Comparison of ENCODE assay signal across 10 mouse cellular contexts in the genomic region with DNA sequence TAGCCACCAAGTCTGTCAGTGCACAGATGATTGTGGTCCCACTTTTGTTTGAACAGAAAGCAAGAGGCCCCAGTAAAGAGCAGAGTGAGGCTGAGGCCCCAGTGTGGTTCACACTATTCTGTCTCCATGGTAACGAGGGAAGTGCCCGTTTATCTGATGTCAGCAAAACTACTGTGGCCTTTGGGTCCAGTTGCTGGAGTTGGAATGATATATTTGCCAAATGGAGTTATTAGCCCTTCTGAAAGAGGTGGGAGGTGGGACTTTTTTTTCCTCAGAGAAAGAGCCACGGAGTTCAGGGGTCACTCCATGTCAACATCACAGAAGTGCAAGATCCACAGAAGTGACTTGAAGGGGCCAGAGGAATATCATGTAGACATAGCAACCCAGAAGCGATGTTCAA. TPM values are rescaled to one million over a fixed set of nuclear protein-coding genes. Genes with fewer than 3 reads are reported as not detected.
DNase-seq lines count a peak whose midpoint lies in the region; ATAC-seq and TF ChIP-seq lines count a peak whose summit lies in the region.
"Had no signal": no experiment of that assay in that cellular context is flagged by ENCODE, and none has a peak within 500 bp of the region (broad histone marks: within the 10 kb centered on the region; RNA-seq: fewer than 3 reads in every experiment).

No protein-coding gene starts in this region.

- peak overlapping the region; percentile 62 for H3K27ac ChIP-seq in hindbrain, embryonic 10.5 days
- no peak overlapping the region for H3K27ac ChIP-seq in hindbrain, embryonic 13.5 days
- H3K27ac ChIP-seq in testis, adult 2 months (ENCODE audit: control insufficient read depth, insufficient read depth, low read depth, low read length), result no peak overlapping the region
- H3K27ac ChIP-seq: embryonic facial prominence, embryonic 12.5 days had no signal

- TF ChIP-seq CTCF in testis, adult 2 months (IDR thresholded peaks at IDR 0.05; ENCODE audit: control insufficient read depth, insufficient read depth, insufficient replicate concordance, low read depth, low read length), result no peak

- no peak overlapping the region for H3K4me2 ChIP-seq in hindbrain, embryonic 13.5 days
- H3K4me2 ChIP-seq: embryonic facial prominence, embryonic 12.5 days had no signal

- no peak overlapping the region for H3K9ac ChIP-seq in hindbrain, embryonic 13.5 days
- H3K9ac ChIP-seq: embryonic facial prominence, embryonic 12.5 days had no signal

- TF ChIP-seq POLR2A in testis, adult 2 months (IDR thresholded peaks at IDR 0.05; ENCODE audit: control insufficient read depth, low read depth, low read length), result no peak

- H3K4me1 ChIP-seq in hindbrain, embryonic 10.5 days (replicated peaks), result peaks cover 72% of the 10 kb centered on the region
- H3K4me1 ChIP-seq in hindbrain, embryonic 13.5 days (replicated peaks), result peaks cover 40% of the 10 kb centered on the region
- peaks cover 10% of the 10 kb centered on the region for H3K4me1 ChIP-seq in testis, adult 2 months (ENCODE audit: control insufficient read depth, insufficient read depth, low read length)

- ATAC-seq in hindbrain, embryonic 13.5 days (ENCODE audit: low FRiP score), result no peak

- peak; percentile 55 for DNase-seq in hindbrain, embryonic 10.5 days (ENCODE audit: low spot score)
- no peak for DNase-seq in testis, postnatal 14 days (ENCODE audit: low spot score)
- DNase-seq in kidney, postnatal 36 days, result peak; percentile 22 to 48
- no peak for DNase-seq in gastrocnemius, postnatal 25 days
- no peak for DNase-seq in spleen, postnatal 4 days (ENCODE audit: low spot score in 2 of 2)
- DNase-seq in urinary bladder, adult 18-20 months (ENCODE audit: low spot score in 2 of 2), result no peak
- DNase-seq: adrenal gland, postnatal 36 days had no signal

- no peak overlapping the region for H3K4me3 ChIP-seq in hindbrain, embryonic 10.5 days
- H3K4me3 ChIP-seq in hindbrain, embryonic 13.5 days, result no peak overlapping the region
- peak overlapping the region; percentile 36; the same call in 1 of the 2 replicates for H3K4me3 ChIP-seq in testis, adult 2 months (ENCODE audit: control insufficient read depth, low read depth, low read length)
- H3K4me3 ChIP-seq: embryonic facial prominence, embryonic 12.5 days had no signal

- H3K27me3 ChIP-seq in hindbrain, embryonic 10.5 days (ENCODE audit: insufficient read depth, poor library complexity, severe bottlenecking), result peaks cover 40% of the 10 kb centered on the region
- 0 out of 2 replicates have a peak, but pooled peaks cover 10% of the 10 kb centered on the region for H3K27me3 ChIP-seq in hindbrain, embryonic 13.5 days
- no peaks in the 10 kb centered on the region for H3K27me3 ChIP-seq in testis, adult 2 months (ENCODE audit: control insufficient read depth, insufficient read depth, low read length)

- no peaks in the 10 kb centered on the region for H3K36me3 ChIP-seq in hindbrain, embryonic 10.5 days
- no peaks in the 10 kb centered on the region for H3K36me3 ChIP-seq in hindbrain, embryonic 13.5 days
- no peaks in the 10 kb centered on the region for H3K36me3 ChIP-seq in testis, adult 2 months (ENCODE audit: control insufficient read depth, insufficient read depth, low read length)
- H3K36me3 ChIP-seq: embryonic facial prominence, embryonic 12.5 days had no signal

- H3K9me3 ChIP-seq in hindbrain, embryonic 10.5 days, result no peaks in the 10 kb centered on the region
- no peaks in the 10 kb centered on the region for H3K9me3 ChIP-seq in hindbrain, embryonic 13.5 days
- H3K9me3 ChIP-seq: embryonic facial prominence, embryonic 12.5 days had no signal

- 21% methylated on average over 4 of the region's 4 CpGs for WGBS in hindbrain, embryonic 10.5 days
- WGBS in hindbrain, embryonic 13.5 days, result 11% methylated on average over 4 of the region's 4 CpGs

RNA-seq across cellular contexts. Expression of gene Smad3, which starts 24.9 kb away (rescaled TPM):
- polyA plus RNA-seq in hindbrain, embryonic 10.5 days (2016; fragmentation: Nextera tagmentation; extraction: Ambion mirVana), result 24.2 TPM in 2 replicates
- 11.9 and 12.0 TPM in 2 replicates for polyA plus RNA-seq in hindbrain, embryonic 13.5 days (2015; fragmentation: Nextera tagmentation; extraction: Ambion mirVana)
- polyA plus RNA-seq in testis, adult 2 months (2012; rRNA removed), result 3.6 and 6.1 TPM in 2 replicates
- total RNA-seq in gastrocnemius, postnatal 25 days (2021), result 10 to 100 TPM; 42.7 to 67.5 TPM

Comparison
In these comparisons a context has a peak if more than half of its experiments do, and no peak if none do; other contexts are left out.
1. DNase-seq: peak in hindbrain, embryonic 10.5 days (single experiment) and kidney, postnatal 36 days (2 of 2); none in testis, postnatal 14 days (single experiment), gastrocnemius, postnatal 25 days (single experiment), spleen, postnatal 4 days (0 of 2) and urinary bladder, adult 18-20 months (0 of 2).